Mouse (Mus musculus) forebrain, embryonic 14.5 days (tissue): ENCODE data around the gene Slc35d3. TPM values are rescaled to one million over a fixed set of nuclear protein-coding genes. Genes with fewer than 3 reads are reported as not detected.
A peak's percentile ranks its signal among the peaks of the same experiment; 100 is the strongest.

Experiments used
- ATAC-seq: fragments of 200-750 bp; cut with Nextera tagmentation; 2 replicates; pipeline ENCODE4 v1.8.0; 2017; ENCODE audit warnings: mild to moderate bottlenecking, moderate library complexity
- DNase-seq: peaks from one replicate; pipeline ENCODE4 v3.0.0-alpha.2; 2015; ENCODE audit warnings: low spot score
- H3K27ac ChIP-seq: fragments of 300-500 bp; sonication (generic); 2 replicates; pipeline ENCODE4 v1.5.1; 2014; ENCODE audit warnings: low read depth, mild to moderate bottlenecking, control low read depth, low read length, moderate library complexity
- H3K27me3 ChIP-seq: fragments of 300-500 bp; sonication (generic); replicated peaks from 2 replicates; pipeline ENCODE4 v1.6.1; 2014; ENCODE audit warnings: low read length, control low read depth, mixed read lengths; ENCODE audit not compliant: control insufficient read depth, insufficient read depth
- H3K36me3 ChIP-seq: fragments of 300-500 bp; sonication (generic); 2 replicates; pipeline ENCODE4 v1.6.1; 2014; ENCODE audit warnings: low read length, control low read depth; ENCODE audit not compliant: control insufficient read depth, insufficient read depth
- H3K4me1 ChIP-seq: fragments of 300-500 bp; sonication (generic); 2 replicates; pipeline ENCODE4 v1.6.1; 2014; ENCODE audit warnings: antibody characterized with exemption, low read length, control low read depth; ENCODE audit not compliant: control insufficient read depth, insufficient read depth
- H3K4me2 ChIP-seq: fragments of 300-500 bp; sonication (generic); 2 replicates; pipeline ENCODE4 v1.6.1; 2014; ENCODE audit warnings: mild to moderate bottlenecking, control low read depth, low read length
- H3K4me3 ChIP-seq: fragments of 300-500 bp; sonication (generic); 2 replicates; pipeline ENCODE4 v1.5.1; 2014; ENCODE audit warnings: low read depth, low read length, control low read depth
- H3K9ac ChIP-seq: fragments of 300-500 bp; sonication (generic); 2 replicates; pipeline ENCODE4 v1.6.1; 2014; ENCODE audit warnings: mild to moderate bottlenecking, low read length, control low read depth, moderate library complexity
- H3K9me3 ChIP-seq: fragments of 300-500 bp; sonication (generic); replicated peaks from 2 replicates; pipeline ENCODE4 v1.6.1; 2016; ENCODE audit warnings: low read length, control low read depth, mixed read lengths; ENCODE audit not compliant: control insufficient read depth
- WGBS: fragments of 180-500 bp; shearing (Covaris S2); extraction: QIAGEN DNeasy Blood & Tissue Kit; methylation state at CpG from one replicate; pipeline ENCODE4 v1.1.7; 2014; 5-methylcytosine and 5-hydroxymethylcytosine counted together
- polyA plus RNA-seq: library from polyadenylated mRNA; unstranded; fragments of >200 nt; fragmentation: Nextera tagmentation; extraction: Ambion mirVana; gene quantifications from 2 replicates; pipeline ENCODE4 v1.2.1, GENCODE M21; 2014

Gene Slc35d3
- polyA plus RNA-seq, 1 experiment from 2014 or later, result 0.65 TPM

- H3K9ac ChIP-seq, result no peak overlapping the region
- H3K9me3 ChIP-seq, result no peaks in the 10 kb centered on the region
- no peak overlapping the region for H3K27ac ChIP-seq
- no peak for ATAC-seq
- no peaks in the 10 kb centered on the region for H3K36me3 ChIP-seq
- H3K4me3 ChIP-seq, result no peak overlapping the region
- H3K4me1 ChIP-seq, result 0 out of 2 replicates have a peak, but pooled peaks cover 5% of the 10 kb centered on the region
- H3K27me3 ChIP-seq, result no peaks in the 10 kb centered on the region
- DNase-seq, result no peak
- 54% methylated on average over 8 of the region's 8 CpGs for WGBS
- H3K4me2 ChIP-seq, result no peak overlapping the region
Observed at GRCm38 (mm10) chr10:19815371-19815770, 35.9 kb downstream of the Slc35d3 start.

GRCm38 (mm10) chr10:19811436-19812172, 39.7 kb downstream of the Slc35d3 start:
- H3K9me3 ChIP-seq, result no peaks in the 10 kb centered on the region
- 52% methylated on average over 9 of the region's 9 CpGs for WGBS
- H3K36me3 ChIP-seq, result no peaks in the 10 kb centered on the region
- ATAC-seq (no peak; the same call in 1 of the 2 replicates), DNase-seq (peak; percentile 44)
- no peak overlapping the region for H3K9ac ChIP-seq
- H3K4me2 ChIP-seq, result no peak overlapping the region
- no peaks in the 10 kb centered on the region for H3K27me3 ChIP-seq
- no peak overlapping the region for H3K27ac ChIP-seq
- no peak overlapping the region for H3K4me3 ChIP-seq
- H3K4me1 ChIP-seq, result no peaks in the 10 kb centered on the region

- Histone ChIP-seq H3K9ac (no peak overlapping the region), H3K4me2 (no peak overlapping the region), H3K9me3 (no peaks in the 10 kb centered on the region), H3K36me3 (no peaks in the 10 kb centered on the region), H3K27ac (no peak overlapping the region), H3K27me3 (no peaks in the 10 kb centered on the region), H3K4me1 (no peaks in the 10 kb centered on the region), H3K4me3 (no peak overlapping the region)
- DNase-seq, result no peak
- WGBS, result 89% methylated on average over 7 of the region's 7 CpGs
- ATAC-seq, result no peak
Observed at GRCm38 (mm10) chr10:19804763-19805162, 46.5 kb downstream of the Slc35d3 start.

GRCm38 (mm10) chr10:19802958-19803357, 48.3 kb downstream of the Slc35d3 start:
- WGBS, result 88% methylated on average over 7 of the region's 7 CpGs
- H3K4me3 ChIP-seq, result no peak overlapping the region
- no peak overlapping the region for H3K9ac ChIP-seq
- H3K27ac ChIP-seq, result no peak overlapping the region
- ATAC-seq, result no peak
- no peaks in the 10 kb centered on the region for H3K9me3 ChIP-seq
- H3K36me3 ChIP-seq, result no peaks in the 10 kb centered on the region
- H3K27me3 ChIP-seq, result no peaks in the 10 kb centered on the region
- no peak for DNase-seq
- H3K4me2 ChIP-seq, result no peak overlapping the region
- no peaks in the 10 kb centered on the region for H3K4me1 ChIP-seq

Other genes with a start within 250 kb of the Slc35d3 start
- gene Il22ra2, start 229.5 kb downstream of the Slc35d3 start, polyA plus RNA-seq, result not detected in 2 replicates
- gene Il20ra, start 138.9 kb downstream of the Slc35d3 start, polyA plus RNA-seq, result not detected in 2 replicates
- 29.8 and 31.8 TPM in 2 replicates for gene Pex7, start 56.2 kb upstream of the Slc35d3 start, polyA plus RNA-seq
- gene Map3k5, start 83.0 kb upstream of the Slc35d3 start, polyA plus RNA-seq, result 0.72 and 0.95 TPM in 2 replicates